Mouse (Mus musculus): ENCODE results near the gene Entpd1. TPM values are rescaled to one million over a fixed set of nuclear protein-coding genes. Genes with fewer than 3 reads are reported as not detected.

Entpd1 gene
- polyA plus RNA-seq (2012; rRNA removed) = 2.9 and 4.7 TPM in 2 replicates

DNA sequence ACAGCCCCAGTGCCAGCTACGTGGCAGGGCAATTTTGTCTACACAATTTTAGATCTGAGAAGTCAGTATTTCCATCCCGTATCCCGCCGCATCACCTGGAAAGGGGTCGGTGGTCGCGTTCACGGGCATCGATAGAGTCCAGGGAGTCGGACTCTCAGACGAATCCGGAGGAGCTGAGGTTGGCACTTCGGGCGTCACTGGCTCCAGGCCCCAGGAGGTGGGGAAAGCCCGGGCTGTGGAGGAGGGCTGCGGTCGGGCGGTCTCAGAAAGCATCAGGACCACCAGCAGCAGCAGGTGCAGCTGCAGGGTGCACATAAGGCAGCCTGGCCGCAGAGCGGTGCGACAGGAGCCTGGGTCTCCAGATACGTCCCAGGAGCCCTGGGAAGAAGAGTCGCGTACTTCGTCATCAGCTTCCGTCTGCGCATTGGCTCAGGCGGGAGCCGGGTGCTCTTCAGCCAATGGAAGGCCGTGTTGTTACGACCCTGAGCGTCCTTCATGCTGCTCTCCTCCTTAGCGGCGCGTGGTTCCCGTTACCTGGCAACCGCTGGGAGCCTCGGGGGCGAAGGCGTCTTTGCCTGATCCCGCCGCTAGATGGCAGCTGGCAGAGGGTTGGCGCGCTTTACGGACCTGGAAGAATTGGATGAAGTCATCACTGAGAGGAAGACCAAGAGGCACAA, at the start of gene Entpd1, which contains the start of gene Tctn3:
TSS of gene Entpd1 (plus strand) at position 537 of the 677 bp plus-strand sequence.
TSS of gene Tctn3 (minus strand) at position 404 of the 677 bp plus-strand sequence.

GRCm38 (mm10) chr19:40588293-40588654, 23.9 kb upstream of the Entpd1 start, which contains the start of gene Aldh18a1:
Gene Aldh18a1, minus strand, starts transcription at chr19:40588463.

DNA sequence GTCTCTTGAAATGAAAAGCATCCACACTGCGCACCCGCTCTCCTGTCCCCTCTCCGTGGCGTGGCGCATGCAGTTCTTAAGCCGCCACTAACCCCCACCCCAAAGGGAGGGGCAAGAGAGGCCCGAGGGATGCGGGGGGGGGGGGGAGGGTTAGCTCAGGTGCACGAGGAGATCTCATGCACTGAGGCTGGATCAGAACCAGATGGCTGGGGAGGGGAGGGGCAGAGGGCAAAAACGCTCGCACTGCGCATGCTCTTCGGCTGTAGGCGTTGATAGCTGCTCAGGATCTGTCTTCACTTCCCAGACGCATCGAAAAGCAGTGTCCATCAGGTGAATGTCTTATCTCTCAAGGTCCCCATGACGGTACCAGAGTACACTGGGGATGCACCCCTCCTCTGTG, 136.4 kb downstream of the Entpd1 start, which contains the start of gene Cc2d2b:
TSS of gene Cc2d2b (plus strand) at position 195 of the 400 bp plus-strand sequence.

Other genes starting within 250 kb of the Entpd1 start
- gene Sorbs1, start 98.6 kb upstream of the Entpd1 start, polyA plus RNA-seq (2012; rRNA removed) = 10.7 and 11.0 TPM in 2 replicates
- 9.3 and 10.6 TPM in 2 replicates for gene Aldh18a1, start 23.9 kb upstream of the Entpd1 start, polyA plus RNA-seq (2012; rRNA removed)
- gene Tctn3, start 133 bp upstream of the Entpd1 start, polyA plus RNA-seq (2012; rRNA removed) = 2.5 TPM in 2 replicates
- gene Cc2d2b, start 136.4 kb downstream of the Entpd1 start, polyA plus RNA-seq (2012; rRNA removed) = 0.01 TPM in 1 of 2 replicates, not detected in the other
- gene Ccnj, start 218.9 kb downstream of the Entpd1 start, polyA plus RNA-seq (2012; rRNA removed) = 2.0 and 2.2 TPM in 2 replicates